Mouse (Mus musculus) thymus, adult 2 months (tissue): ENCODE results near the gene Tmem151b.

ENCODE experiments used
- CTCF ChIP-seq: fragments of 200-500 bp; IDR thresholded peaks from 2 replicates; pipeline ENCODE4 v1.5.1; 2012; ENCODE audit warnings: mild to moderate bottlenecking, control low read depth, low read length, moderate library complexity, borderline replicate concordance; ENCODE audit not compliant: control insufficient read depth, poor library complexity, insufficient read depth; ENCODE audit errors: extremely low read depth
- POLR2A ChIP-seq: fragments of 200-500 bp; IDR thresholded peaks from 2 replicates; pipeline ENCODE4 v1.6.1; 2012; ENCODE audit warnings: mild to moderate bottlenecking, low read length, control low read depth, moderate library complexity; ENCODE audit not compliant: control insufficient read depth, poor library complexity, insufficient read depth; ENCODE audit errors: extremely low read depth

DNA sequence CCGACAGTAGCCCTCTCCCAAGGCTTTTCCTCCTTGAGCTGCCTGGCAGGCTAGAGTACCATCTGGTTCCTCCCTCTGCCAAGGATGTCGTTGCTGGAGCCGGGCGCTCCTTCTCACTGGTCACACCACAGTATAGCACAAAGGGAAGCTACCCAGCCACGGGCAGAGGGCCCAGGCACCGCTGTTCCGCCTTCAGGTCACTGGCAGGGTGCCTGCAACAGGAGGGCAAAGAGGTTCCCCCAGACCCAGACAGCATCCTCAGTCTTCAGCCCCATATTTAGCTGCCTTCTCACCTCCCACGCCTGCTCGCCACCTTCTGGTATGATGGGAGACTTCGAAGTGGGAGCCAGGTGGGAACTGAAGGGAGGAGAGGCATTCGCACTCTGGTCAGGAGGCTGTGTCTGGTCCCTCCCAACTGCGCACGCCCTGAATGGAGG lies 19.1 kb downstream of the Tmem151b start:
- TF ChIP-seq CTCF: no peak
- no peak for TF ChIP-seq POLR2A
